Mouse (Mus musculus): ENCODE results near the gene Rangrf.
A peak's percentile ranks its signal among the peaks of the same experiment; 100 is the strongest.
"Not testable (repeated sequence)": the region's sequence is repeated elsewhere in the genome, so short reads cannot be mapped to it uniquely, and the experiment has no call there.

The Rangrf gene

DNA sequence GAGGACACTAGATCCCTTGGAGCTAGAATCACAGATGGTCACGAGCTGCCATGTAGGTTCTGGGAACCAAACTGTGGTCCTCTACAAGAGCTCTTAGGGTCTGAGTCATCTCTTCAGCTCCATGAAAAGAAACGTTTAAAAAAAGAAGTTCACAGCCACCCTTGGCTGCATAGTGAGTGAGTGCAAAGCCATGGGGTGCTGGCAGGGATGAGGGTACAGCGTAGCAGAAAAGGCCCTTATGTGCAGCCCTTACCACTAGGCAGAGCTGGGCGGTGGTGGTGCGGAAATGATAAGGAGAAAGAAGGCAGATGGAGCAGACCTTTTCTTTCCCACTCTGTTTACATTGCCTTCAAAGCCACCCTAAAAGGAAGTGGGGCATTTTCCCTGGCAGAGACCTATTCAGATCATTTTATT, 4.3 kb upstream of the Rangrf start:
- DNase-seq (ENCODE audit: low read depth, low spot score) = no peak

DNA sequence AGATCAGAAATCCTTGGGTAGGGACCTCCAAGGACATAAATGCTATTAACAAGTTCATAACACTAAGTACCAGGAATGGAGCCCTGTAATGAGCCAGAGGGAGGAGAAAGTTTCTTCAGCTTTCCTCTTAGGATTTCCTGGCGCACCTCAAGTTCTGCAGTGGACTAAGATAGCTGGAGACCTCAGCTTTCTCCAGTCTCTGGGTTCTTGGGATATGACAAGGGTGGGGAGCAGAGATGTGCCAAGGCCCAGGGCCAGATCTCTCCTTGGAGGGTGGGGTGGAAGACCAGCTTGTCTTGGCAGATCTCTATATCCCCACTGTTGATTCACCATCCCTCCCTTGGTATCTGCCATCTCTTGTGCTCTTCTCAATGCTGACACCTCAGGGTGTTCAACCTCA, 616 bp upstream of the Rangrf start:
- DNase-seq (ENCODE audit: low read depth, low spot score) = no peak

DNA sequence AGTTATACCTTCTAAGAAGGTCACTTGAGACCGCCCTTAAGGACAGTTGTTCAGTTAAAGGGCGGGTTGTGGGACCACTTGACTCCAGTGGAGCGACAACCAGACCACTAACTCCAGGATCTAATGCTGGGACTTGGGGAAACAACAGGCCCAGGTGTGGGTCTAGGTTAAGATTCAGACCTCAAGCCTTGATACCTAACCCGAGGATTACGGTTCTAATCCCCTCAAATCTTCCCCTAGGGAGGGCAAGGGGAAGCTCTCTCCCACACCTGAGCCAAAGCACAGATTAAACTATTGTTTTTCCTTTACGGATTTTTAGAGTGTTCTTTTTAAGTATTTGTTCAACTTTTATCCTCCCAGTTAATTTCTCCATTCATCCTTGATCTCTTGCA, 930 bp downstream of the Rangrf start:
- no peak for DNase-seq (ENCODE audit: low read depth, low spot score)

DNA sequence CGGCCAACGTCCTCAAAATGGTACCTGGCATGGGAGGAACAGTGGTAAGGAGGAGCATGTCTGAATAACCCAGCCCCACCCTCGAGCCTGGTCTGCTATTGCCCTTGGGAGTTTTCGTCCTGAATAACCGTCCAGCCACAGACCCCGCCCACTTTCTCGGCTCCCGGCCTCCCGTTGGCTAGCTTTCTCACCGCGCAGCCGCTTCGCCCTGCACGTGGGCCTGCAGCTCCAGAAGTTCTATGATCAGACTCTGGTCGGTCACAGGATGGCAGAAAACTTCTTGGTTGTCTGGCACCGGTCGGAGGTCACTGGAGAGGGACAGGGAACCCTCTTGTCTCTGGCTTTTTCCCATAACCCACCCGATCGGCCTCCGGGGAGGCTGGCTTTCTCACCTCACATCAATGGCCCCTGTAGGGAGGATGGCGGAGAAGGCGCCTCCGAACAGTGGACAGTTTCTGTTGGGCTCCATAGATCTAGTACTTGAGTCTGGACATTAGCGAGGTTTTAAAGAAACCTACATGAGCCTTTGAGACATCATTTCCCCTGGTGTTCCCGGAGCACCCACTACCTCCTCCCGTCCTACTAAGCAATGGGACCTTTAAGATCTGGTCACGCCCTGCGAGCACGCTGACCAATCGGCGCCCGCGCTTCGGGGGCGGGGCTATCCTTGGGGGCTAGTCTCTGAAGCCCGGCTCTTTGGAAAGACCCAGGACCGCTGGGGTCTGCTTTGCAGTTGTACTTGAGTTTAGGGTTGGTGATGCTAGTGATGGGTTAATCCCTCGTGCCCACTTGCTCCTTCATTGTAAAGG, 1.5 kb downstream of the Rangrf start:
- DNase-seq (ENCODE audit: low read depth, low spot score) = peak; percentile 59

DNA sequence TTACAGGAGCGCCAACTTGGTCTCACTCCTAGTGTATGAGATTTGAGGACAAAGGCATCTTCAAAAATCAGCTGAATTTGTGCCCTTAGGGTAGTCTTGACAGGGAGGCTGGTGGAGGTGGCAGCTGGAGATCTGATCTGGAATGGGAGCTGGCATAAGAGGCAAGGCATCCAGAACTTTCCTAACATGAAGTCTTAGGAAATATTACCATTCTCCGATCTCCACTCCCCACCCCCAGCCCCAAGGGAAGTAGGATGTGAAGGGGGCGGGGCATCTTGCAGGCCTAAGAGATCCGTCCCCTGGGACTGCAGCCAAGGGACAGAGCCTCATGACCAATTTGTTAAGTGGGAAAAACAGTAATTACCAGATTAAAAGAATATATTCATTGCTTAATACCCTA, 4.8 kb downstream of the Rangrf start:
- DNase-seq (ENCODE audit: low read depth, low spot score) = no peak

DNA sequence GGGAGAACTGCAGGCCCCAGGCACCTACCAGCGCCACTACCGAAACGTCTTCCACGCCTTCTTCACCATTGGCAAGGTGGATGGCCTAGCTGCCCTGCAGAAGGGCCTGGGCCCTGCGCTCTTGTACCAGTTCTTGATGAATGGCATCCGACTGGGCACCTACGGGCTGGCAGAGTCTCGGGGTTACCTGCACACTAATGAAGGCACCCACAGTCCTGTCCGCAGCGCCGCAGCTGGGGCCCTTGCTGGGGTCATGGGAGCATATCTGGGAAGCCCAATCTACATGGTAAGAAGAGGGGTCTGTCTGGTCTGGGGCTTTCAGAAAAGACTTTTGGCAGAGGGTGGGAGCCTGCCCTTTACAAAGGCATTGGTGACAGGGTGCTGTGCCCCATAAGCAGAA, 6.2 kb downstream of the Rangrf start:
- DNase-seq (ENCODE audit: low read depth, low spot score) = no peak

DNA sequence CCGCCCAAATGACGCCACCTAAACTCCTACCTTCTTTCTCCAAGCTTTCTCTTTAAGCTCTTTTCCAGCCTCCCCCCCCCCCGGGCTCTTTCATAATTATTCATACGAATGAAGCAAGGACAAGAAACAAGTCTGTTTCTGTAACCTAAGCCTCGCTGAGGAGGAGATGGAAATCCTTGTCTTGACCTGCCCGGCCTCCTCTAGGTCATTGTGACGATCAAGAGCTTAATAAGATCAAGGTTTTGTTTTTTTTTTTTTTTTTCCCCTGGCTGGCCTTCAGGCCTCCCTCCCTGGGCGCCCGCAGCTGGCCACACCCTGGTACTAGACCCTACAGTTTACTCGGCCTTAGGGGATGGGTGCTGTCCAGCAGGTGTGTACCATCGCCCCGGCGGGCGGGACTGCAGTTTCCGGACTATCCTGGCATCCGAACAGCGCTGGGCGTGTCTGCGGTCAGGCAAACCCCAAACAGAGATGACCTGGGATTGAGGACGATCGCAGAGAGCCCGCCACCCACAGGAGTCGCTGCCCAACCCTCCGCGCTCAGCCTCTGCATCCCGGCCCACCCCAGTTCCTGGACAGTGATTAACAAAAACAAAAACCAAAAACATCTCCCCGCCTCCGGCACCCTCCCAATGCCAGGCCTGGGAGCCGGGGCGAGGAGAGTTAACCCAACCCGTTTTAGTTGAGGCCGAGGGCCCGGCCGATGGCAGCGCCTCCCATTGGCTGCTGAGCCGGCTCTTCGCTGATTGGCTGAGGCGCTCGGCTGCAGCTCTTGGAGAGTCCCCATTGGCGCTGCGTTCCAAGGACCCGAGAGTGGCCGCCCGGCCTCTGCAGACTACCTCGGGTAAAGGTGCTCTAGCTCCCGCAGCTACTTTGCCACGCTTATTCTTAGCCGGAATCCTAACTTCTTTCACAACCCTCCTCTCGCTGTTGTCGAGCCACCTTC, 7.4 kb downstream of the Rangrf start, which contains the start of gene Slc25a35:
Gene Slc25a35, plus strand, starts transcription at position 795 of the 946 bp plus-strand sequence.
- peak; percentile 65 for DNase-seq (ENCODE audit: low read depth, low spot score)

DNA sequence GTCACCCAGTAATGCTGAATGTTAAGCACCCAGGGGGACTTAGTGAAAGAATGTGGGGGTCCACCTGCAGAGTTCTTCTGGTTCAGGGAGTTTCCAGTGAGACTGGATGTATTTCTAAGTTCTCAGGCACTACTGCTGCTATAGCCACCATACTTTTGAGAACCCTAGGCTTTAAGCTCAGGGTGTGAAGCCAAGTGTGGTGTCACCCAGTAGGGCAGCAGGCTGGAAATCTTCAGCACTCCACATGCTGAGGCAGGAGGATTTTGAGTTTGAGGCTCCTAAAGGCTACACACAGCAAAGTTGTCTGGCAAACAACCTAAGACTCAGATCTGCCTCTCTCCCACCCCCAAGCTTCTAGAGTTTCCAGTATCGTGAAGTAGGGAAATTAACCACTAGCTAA, 8.4 kb downstream of the Rangrf start:
- no peak for DNase-seq (ENCODE audit: low read depth, low spot score)

DNA sequence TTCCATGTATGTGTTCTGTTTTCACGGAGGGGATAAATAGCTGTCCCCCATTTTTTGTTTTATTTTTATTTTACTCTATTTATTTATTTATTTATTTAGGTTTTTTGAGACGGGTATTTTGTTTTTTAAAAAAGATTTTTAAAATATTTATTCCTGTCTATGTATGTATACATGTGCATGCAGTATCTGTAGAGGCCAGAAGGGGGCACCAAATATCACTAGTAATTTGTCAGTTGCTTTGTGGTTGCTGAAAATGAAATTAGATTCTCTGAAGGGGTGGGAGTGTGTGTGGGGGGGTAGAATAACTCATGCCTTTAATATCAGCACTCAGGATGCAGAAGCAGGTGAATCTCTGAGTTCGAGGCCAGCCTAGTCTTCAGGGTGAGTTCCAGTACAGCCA, 9.1 kb downstream of the Rangrf start:
- DNase-seq (ENCODE audit: low read depth, low spot score) = no peak

DNA sequence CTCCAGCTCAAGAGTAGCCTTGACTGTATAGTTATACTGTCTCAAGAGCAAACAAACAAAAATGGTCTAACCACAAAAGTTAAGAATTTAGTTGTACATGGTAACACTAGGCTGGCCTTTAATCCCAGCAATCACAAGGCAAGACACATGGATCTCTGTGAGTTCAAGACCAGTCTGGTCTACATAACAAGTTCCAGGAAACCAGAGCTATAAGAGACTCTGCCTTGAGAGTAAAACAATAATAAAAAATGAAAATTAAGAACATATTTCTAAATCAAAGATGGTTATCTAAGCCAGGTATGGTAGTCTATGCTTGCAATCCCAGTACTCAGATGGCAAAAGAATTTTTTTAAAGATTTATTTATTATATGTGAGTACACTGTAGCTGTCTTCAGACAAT, 9.9 kb downstream of the Rangrf start:
- DNase-seq (ENCODE audit: low read depth, low spot score) = no peak

DNA sequence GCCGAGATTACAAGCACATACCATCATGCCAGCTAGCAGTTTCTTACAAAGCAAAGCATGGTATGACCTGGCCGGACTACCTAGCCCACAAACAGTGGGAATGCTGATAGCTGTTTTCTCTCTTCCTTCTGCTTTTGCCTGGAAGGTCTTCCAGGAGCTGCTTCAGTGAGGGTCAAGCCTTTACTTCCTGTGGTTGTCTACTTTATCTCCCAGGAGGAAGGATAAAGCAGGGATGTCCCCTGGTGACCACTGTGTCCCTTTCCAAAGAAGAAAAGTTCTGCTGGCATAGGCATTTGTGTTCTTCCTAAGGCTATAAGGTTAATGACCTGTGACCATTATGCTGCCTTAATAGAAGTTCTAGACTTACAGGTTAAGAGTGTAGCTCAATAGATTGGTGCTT, 11.6 kb downstream of the Rangrf start:
- DNase-seq (ENCODE audit: low read depth, low spot score) = no peak

DNA sequence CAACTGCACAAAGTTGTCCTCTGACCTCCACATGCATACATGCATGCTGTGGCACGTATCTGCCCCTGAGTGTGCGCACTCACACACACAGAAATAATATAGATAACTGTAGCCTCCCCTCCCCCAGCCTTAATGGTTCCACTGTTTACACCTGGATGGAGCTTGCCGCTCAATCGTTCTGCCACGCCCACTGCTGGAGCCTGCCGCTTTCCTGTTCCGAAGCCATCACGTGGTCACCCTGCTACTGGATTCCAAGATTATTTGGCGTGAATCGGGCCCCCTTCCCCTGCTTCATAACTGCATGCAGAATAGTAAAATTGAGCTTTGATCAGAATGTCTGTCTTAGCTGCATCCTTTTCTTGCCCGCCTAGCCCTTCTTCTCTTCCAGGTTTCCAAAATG, 12.8 kb downstream of the Rangrf start:
- DNase-seq (ENCODE audit: low read depth, low spot score) = not testable (repeated sequence)

DNA sequence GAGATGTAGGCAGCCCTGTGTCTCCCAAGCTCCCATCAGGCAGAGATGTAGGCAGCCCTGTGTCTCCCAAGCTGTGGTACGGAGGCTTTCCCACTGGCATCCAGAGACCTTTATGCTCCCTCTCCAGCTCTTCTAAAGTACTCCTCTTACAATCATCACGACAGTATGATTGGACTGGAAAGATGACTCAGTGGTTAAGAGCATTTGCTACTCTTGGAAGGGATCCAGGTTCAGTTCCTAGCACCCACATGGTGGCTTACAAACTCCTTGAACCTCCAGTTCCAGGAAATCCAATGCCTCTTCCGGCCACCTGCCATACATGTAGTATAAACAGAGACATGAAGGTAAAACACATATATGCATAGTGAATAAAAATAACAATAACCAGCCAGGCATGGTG, 13.4 kb downstream of the Rangrf start:
- no peak for DNase-seq (ENCODE audit: low read depth, low spot score)

DNA sequence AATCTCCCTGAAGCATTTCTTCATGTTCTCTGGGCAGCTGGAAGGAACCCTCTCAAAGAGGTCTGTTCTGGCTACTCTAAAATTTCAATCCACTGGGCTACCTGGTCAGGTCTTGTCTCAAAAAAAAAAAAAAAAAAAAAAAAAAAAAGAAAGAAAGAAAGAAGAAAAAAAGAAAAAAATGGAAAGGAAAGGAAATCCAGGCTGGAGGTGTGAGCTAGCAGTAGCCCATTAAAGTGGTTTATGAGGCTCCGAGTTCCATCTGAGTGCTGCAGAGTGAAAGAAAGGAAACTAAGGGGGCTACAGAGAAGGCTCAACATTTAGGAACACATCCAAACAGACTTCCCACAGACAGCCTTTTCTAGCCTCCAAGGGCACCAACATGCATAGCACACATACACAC, 17.0 kb downstream of the Rangrf start:
- DNase-seq (ENCODE audit: low read depth, low spot score) = no peak

DNA sequence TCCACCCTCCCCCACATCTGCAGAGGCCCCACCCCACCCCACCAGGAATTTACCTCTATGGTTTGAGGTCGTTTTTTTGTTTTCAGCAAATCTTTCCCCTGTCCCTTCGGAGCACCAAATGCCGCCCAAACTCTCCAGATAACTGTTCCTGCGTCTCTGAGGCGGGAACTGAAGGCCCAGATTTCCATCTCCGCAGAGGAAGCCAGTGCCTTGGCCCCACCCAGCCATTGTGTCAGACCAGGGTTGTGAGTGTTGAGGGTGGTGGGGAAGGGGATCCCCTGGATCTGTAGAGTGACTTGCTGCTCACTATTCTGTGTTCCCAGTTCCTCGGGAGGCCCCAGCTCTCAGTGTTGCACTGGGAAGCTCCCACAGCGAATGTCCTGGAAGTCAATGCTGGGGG, 17.7 kb downstream of the Rangrf start, which contains the start of gene Arhgef15:
Gene Arhgef15, minus strand, starts transcription at position 173 of the 400 bp plus-strand sequence.
- no peak for DNase-seq (ENCODE audit: low read depth, low spot score)

DNA sequence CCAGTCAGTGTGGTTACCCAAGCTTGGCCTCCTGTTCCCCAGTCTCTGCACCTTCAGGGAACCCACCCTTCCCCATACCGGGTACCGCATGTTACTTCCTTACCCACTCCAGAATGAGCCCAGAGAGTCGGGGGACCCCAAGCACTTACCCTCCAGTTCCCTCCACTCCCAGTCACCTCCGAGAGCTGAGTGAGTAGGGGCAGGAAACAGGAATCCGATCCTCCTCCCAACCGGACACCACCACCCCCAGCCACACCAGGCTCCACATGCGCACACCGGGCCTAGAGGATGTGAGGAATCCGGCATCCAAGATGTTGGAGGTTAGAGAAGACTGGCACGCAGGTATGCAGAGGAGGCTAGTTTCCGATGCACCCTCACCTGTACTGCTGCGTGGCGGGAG, 18.3 kb downstream of the Rangrf start:
- DNase-seq (ENCODE audit: low read depth, low spot score) = no peak

DNA sequence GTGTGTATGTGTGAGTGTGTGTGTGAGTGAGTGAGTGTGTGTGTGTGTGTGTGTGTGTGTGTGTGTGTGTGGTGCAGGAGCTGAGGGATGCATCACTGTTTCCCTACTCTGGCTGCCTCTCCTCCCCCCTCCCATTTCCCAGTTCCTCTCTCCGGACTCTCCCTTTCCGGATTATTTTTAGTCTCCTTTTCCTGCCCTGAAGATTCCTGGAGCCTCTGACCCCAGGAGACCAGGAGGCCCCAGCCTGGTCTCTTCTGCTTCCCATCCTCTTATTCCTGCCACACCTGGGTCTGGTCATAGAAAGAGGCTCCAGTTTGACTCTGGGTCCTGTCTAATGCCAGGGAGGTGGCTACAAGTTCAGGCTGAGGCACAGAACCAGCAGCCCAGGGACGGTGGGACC, 18.9 kb downstream of the Rangrf start:
- no peak for DNase-seq (ENCODE audit: low read depth, low spot score)

DNA sequence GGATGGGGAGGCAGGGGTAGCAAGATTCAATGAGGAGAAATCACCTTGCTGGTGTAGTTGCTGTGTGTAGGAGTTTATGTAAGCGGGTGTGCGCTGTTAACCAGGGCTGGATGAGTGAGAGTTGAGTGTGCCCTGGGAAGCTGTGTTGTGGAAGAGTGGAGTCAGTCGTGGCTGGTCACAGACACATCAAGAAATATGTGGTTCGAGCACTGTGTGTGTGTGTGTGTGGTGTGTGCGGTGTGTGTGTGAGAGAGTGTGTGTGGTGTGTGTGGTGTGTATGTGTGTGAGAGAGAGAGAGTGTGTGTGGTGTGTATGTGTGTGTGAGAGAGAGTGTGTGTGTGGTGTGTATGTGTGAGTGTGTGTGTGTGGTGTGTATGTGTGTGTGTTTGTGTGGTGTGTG, 19.5 kb downstream of the Rangrf start:
- DNase-seq (ENCODE audit: low read depth, low spot score) = no peak

DNA sequence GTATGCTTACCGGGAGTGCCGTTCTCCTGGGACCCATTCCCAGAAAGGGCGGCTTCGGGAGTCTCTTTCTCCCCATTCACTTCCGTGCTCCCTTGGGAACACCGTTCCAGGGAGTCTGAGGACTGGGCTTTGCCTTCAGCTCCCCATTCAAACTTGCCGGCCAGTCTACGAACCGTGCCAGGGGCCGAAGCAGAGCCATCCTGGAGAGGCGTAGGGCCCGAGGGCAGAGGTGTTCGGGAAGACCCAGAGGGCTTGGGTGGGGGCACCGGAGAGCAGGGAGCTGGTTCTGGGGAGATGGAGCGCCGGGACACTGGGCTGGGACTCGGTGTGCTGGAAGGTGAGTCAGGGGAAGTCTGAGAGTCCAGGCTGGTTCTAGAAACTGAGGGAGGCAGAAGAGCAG, 20.6 kb downstream of the Rangrf start:
- DNase-seq (ENCODE audit: low read depth, low spot score) = no peak

DNA sequence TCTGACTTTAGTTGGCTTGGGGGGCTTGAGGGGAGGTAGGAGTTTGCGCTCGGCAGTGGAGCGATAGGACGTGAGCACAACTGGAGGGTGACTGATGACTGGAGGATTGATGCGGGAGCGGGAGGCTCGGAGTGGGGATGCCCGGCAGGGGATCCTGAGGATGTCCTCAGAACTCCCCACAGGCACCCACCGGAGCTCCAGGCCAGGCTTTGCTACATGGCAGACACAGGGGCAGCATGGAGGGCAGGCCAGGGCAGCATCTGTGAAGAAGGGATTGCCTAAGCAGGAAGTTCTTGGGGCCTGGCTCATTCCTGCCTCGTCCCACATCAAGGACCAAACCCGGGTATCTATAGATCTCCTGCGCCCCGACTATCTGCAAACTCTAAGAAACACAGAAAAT, 21.1 kb downstream of the Rangrf start:
- no peak for DNase-seq (ENCODE audit: low read depth, low spot score)

DNA sequence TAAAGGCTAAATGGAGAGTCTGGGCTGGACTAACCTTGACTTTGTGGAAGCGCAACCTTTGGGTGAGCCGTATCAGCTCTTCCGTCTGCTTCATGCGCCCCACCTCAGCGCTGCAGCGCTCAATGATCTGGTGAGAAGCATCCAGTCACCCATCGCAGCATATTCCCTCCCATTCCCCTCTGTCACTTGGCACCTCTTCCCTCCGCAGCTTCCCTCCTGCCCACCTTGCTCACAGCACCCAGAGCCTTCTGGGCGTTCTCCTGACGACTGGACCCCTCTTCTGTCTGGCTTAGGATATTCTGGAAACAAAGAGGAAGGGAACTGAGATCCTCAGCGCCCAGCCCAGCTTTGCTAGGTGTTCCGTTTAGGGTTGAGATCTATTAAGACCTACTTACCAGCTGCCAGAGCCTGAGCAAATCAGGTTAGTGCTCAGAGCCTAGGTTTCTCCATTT, 27.4 kb downstream of the Rangrf start:
- DNase-seq (ENCODE audit: low read depth, low spot score) = peak; percentile 21

DNA sequence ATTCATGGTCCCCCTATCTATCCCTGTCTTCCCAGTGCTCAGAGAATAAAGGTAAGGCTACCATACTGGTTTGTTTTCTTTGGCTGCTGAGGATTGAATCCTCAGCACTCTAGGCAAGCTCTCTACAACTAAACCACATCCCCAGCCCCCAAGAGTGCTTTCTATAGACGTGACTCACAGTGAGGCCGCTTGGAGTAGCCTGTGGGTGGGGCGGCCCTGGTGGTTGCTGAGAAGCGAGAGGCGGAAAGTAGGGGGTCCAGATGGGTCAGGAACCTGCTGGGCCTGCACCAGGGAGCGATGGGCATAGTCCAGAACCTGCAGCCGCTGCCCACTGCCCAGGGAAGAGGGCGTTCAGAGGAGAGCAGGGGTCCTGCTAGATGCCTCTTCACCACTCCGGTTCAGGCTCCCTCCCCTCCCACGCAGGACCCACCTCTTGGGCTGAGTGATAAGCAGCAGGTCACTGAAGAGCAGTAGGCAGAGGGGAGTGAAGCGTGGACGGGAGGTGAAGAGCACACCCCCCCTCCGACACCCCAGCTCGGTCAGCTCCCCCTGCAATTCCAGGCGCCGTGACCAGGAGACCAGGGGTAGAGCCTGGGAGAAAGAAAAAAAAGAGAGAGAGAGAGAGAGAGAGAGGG, 28.1 kb downstream of the Rangrf start:
- DNase-seq (ENCODE audit: low read depth, low spot score) = no peak

All from retina, postnatal 7 days (tissue).